Comparison of ENCODE assay signal across 22 mouse cellular contexts in the genomic region with DNA sequence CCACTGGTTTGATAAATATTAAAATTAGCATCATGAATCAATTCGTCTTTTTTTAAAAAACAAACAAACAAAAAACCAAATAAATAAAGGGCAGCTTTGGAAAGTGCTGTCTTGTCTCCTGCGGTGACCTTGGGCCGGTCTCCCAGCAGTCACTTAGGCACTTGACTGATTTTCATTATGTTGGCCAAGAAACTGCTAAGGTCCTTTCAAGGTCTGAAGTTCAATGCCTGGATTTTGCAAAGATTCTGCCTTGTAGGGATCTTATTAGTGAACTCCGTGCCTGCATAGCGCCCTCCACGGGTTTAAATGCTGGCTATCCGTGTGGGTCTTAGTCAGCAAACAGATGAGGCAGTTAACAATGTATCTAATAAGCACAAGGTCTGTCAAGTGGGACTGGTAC. TPM values are rescaled to one million over a fixed set of nuclear protein-coding genes. Genes with fewer than 3 reads are reported as not detected.
DNase-seq lines count a peak whose midpoint lies in the region; ATAC-seq and TF ChIP-seq lines count a peak whose summit lies in the region.
"Had no signal": no experiment of that assay in that cellular context is flagged by ENCODE, and none has a peak within 500 bp of the region (broad histone marks: within the 10 kb centered on the region; RNA-seq: fewer than 3 reads in every experiment).

No protein-coding gene starts in this region.

- no peak overlapping the region for H3K9ac ChIP-seq in kidney, embryonic 16.5 days (replicated peaks; ENCODE audit: low read length)
- H3K9ac ChIP-seq in stomach, embryonic 16.5 days (ENCODE audit: low read length): no peak overlapping the region
- H3K9ac ChIP-seq in stomach, postnatal 0 days (ENCODE audit: low read length): no peak overlapping the region
- H3K9ac ChIP-seq: embryonic facial prominence, embryonic 12.5 days; forebrain, postnatal 0 days; limb, embryonic 12.5 days; liver, embryonic 14.5 days; midbrain, embryonic 15.5 days had no signal

- no peak for TF ChIP-seq EP300 in stomach, postnatal 0 days (optimal IDR thresholded peaks at IDR 0.05)

- H3K27ac ChIP-seq in kidney, embryonic 16.5 days (ENCODE audit: low read length): no peak overlapping the region
- H3K27ac ChIP-seq in stomach, embryonic 16.5 days (ENCODE audit: low read length): 0 out of 2 replicates have a peak overlapping the region, but pooled peaks have one; percentile 5
- H3K27ac ChIP-seq in stomach, postnatal 0 days (replicated peaks): no peak overlapping the region
- H3K27ac ChIP-seq in small intestine, adult 2 months (ENCODE audit: insufficient read depth, low read depth, low read length): 0 out of 2 replicates have a peak overlapping the region, but pooled peaks have one; percentile 6
- H3K27ac ChIP-seq: layer of hippocampus, adult 2 months; limb, embryonic 12.5 days; liver, embryonic 14.5 days had no signal

- no peak for TF ChIP-seq CTCF in stomach, postnatal 0 days (IDR thresholded peaks at IDR 0.05; ENCODE audit: low read depth)
- TF ChIP-seq CTCF in small intestine, adult 2 months (IDR thresholded peaks at IDR 0.05; ENCODE audit: extremely low read depth, insufficient read length, insufficient replicate concordance, low read depth, low read length): no peak

- WGBS in kidney, embryonic 16.5 days: 87% methylated on average over 7 of the region's 7 CpGs
- 82% methylated on average over 7 of the region's 7 CpGs for WGBS in stomach, embryonic 16.5 days
- WGBS in stomach, postnatal 0 days: 82% methylated on average over 7 of the region's 7 CpGs
- 71% methylated on average over 7 of the region's 7 CpGs for WGBS in small intestine, adult 2 months

- H3K4me3 ChIP-seq in kidney, embryonic 16.5 days (ENCODE audit: low read length): no peak overlapping the region
- H3K4me3 ChIP-seq in stomach, embryonic 16.5 days (replicated peaks; ENCODE audit: low read length): no peak overlapping the region
- no peak overlapping the region for H3K4me3 ChIP-seq in stomach, postnatal 0 days (ENCODE audit: low read depth, low read length)
- no peak overlapping the region for H3K4me3 ChIP-seq in small intestine, adult 2 months (ENCODE audit: low read depth, low read length)
- H3K4me3 ChIP-seq: embryonic facial prominence, embryonic 12.5 days; layer of hippocampus, adult 2 months; limb, embryonic 12.5 days; midbrain, embryonic 15.5 days; myocyte had no signal

- TF ChIP-seq POLR2A in small intestine, adult 2 months (IDR thresholded peaks at IDR 0.05; ENCODE audit: low read depth, low read length): no peak

- ATAC-seq in kidney, embryonic 16.5 days (ENCODE audit: low FRiP score, low TSS enrichment): no peak
- no peak for ATAC-seq in stomach, embryonic 16.5 days (ENCODE audit: insufficient read depth, low FRiP score)
- ATAC-seq in stomach, postnatal 0 days (ENCODE audit: low FRiP score, low TSS enrichment): no peak
- ATAC-seq: midbrain, embryonic 15.5 days; Patski had no signal

- no peak overlapping the region for H3K4me2 ChIP-seq in kidney, embryonic 16.5 days (replicated peaks; ENCODE audit: low read depth, low read length)
- H3K4me2 ChIP-seq in stomach, embryonic 16.5 days (ENCODE audit: low read depth, low read length): no peak overlapping the region
- no peak overlapping the region for H3K4me2 ChIP-seq in stomach, postnatal 0 days (replicated peaks; ENCODE audit: low read depth)
- H3K4me2 ChIP-seq: embryonic facial prominence, embryonic 12.5 days; limb, embryonic 12.5 days; midbrain, embryonic 15.5 days had no signal

- H3K9me3 ChIP-seq in kidney, embryonic 16.5 days (ENCODE audit: low read length): no peaks in the 10 kb centered on the region
- no peaks in the 10 kb centered on the region for H3K9me3 ChIP-seq in stomach, embryonic 16.5 days (replicated peaks; ENCODE audit: control insufficient read depth, low read length)
- no peaks in the 10 kb centered on the region for H3K9me3 ChIP-seq in stomach, postnatal 0 days (ENCODE audit: control insufficient read depth, low read length)
- H3K9me3 ChIP-seq: embryonic facial prominence, embryonic 12.5 days; limb, embryonic 12.5 days; midbrain, embryonic 15.5 days had no signal

- peak; percentile 19 to 38 for DNase-seq in adrenal gland, postnatal 36 days
- no peak for DNase-seq in adrenal gland, postnatal 25 days
- peak; percentile 49 for DNase-seq in kidney, adult 18-20 months
- no peak for DNase-seq in stomach, postnatal 0 days (ENCODE audit: low spot score)
- DNase-seq in urinary bladder, adult 18-20 months (ENCODE audit: low spot score in 2 of 2): no peak
- DNase-seq: cerebellum, adult 18-20 months; cerebellum, postnatal 25 days; forebrain, postnatal 0 days; gastrocnemius, postnatal 36 days; layer of hippocampus, postnatal 36 days; lung, postnatal 4 days; right cerebral cortex, adult 18-20 months had no signal

- no peaks in the 10 kb centered on the region for H3K27me3 ChIP-seq in kidney, embryonic 16.5 days (ENCODE audit: insufficient read depth, low read length)
- no peaks in the 10 kb centered on the region for H3K27me3 ChIP-seq in stomach, embryonic 16.5 days (ENCODE audit: control insufficient read depth, insufficient read depth, low read length)
- no peaks in the 10 kb centered on the region for H3K27me3 ChIP-seq in stomach, postnatal 0 days (ENCODE audit: control insufficient read depth, insufficient read depth, low read length)
- H3K27me3 ChIP-seq in small intestine, adult 2 months (ENCODE audit: control insufficient read depth, insufficient read depth, low read length): no peaks in the 10 kb centered on the region
- H3K27me3 ChIP-seq: embryonic facial prominence, embryonic 12.5 days; limb, embryonic 12.5 days; midbrain, embryonic 15.5 days; Patski had no signal

- peaks cover 9% of the 10 kb centered on the region; the same call in 1 of the 2 replicates for H3K4me1 ChIP-seq in kidney, embryonic 16.5 days (ENCODE audit: insufficient read depth, low read length)
- peaks cover 13% of the 10 kb centered on the region for H3K4me1 ChIP-seq in stomach, embryonic 16.5 days (ENCODE audit: control insufficient read depth, insufficient read depth, low read length)
- no peaks in the 10 kb centered on the region for H3K4me1 ChIP-seq in stomach, postnatal 0 days (replicated peaks; ENCODE audit: control insufficient read depth, insufficient read depth)
- peaks cover 19% of the 10 kb centered on the region for H3K4me1 ChIP-seq in small intestine, adult 2 months (ENCODE audit: control insufficient read depth, insufficient read depth, insufficient read length, low read length)
- H3K4me1 ChIP-seq: embryonic facial prominence, embryonic 12.5 days; midbrain, embryonic 15.5 days had no signal

- H3K36me3 ChIP-seq in kidney, embryonic 16.5 days (ENCODE audit: insufficient read depth, low read length): peaks cover 34% of the 10 kb centered on the region
- H3K36me3 ChIP-seq in stomach, embryonic 16.5 days (ENCODE audit: control insufficient read depth, insufficient read depth, low read length): peaks cover 13% of the 10 kb centered on the region
- H3K36me3 ChIP-seq in stomach, postnatal 0 days (ENCODE audit: control insufficient read depth, insufficient read depth, low read length): peaks cover 17% of the 10 kb centered on the region; the same call in 1 of the 2 replicates
- peaks cover 31% of the 10 kb centered on the region for H3K36me3 ChIP-seq in small intestine, adult 2 months (ENCODE audit: control insufficient read depth, insufficient read depth, low read length)

RNA-seq across cellular contexts. Expression of a gene that starts 50.7 kb away (rescaled TPM):
- 10 to 100 TPM; 29.2 to 37.1 TPM for total RNA-seq in adrenal gland, postnatal 36 days (2021)
- total RNA-seq in adrenal gland, postnatal 25 days (2021): 31.0 and 32.6 TPM in 2 replicates
- polyA plus RNA-seq in kidney, embryonic 16.5 days (2015; fragmentation: Nextera tagmentation; extraction: Ambion mirVana): 44.1 and 49.3 TPM in 2 replicates
- 34.5 and 36.1 TPM in 2 replicates for polyA plus RNA-seq in stomach, embryonic 16.5 days (2015; fragmentation: Nextera tagmentation; extraction: Ambion mirVana)
- 20.3 and 20.8 TPM in 2 replicates for polyA plus RNA-seq in stomach, postnatal 0 days (2015; fragmentation: Nextera tagmentation; extraction: Ambion mirVana)
- 7.6 and 13.2 TPM in 2 replicates for polyA plus RNA-seq in small intestine, adult 2 months (2012; rRNA removed)

RNA-seq across cellular contexts. Expression of a gene that starts 50.7 kb away (rescaled TPM):
- 10 to 100 TPM; 19.8 to 23.1 TPM for total RNA-seq in adrenal gland, postnatal 36 days (2021)
- 20.2 and 26.3 TPM in 2 replicates for total RNA-seq in adrenal gland, postnatal 25 days (2021)
- polyA plus RNA-seq in kidney, embryonic 16.5 days (2015; fragmentation: Nextera tagmentation; extraction: Ambion mirVana): 30.1 and 33.6 TPM in 2 replicates
- polyA plus RNA-seq in stomach, embryonic 16.5 days (2015; fragmentation: Nextera tagmentation; extraction: Ambion mirVana): 21.0 and 21.5 TPM in 2 replicates
- 7.0 and 7.7 TPM in 2 replicates for polyA plus RNA-seq in stomach, postnatal 0 days (2015; fragmentation: Nextera tagmentation; extraction: Ambion mirVana)
- polyA plus RNA-seq in small intestine, adult 2 months (2012; rRNA removed): 3.0 and 6.1 TPM in 2 replicates

Comparison
In these comparisons a context has a peak if more than half of its experiments do, and no peak if none do; other contexts are left out.
1. DNase-seq: peak in adrenal gland, postnatal 36 days (2 of 2) and kidney, adult 18-20 months (single experiment); none in adrenal gland, postnatal 25 days (single experiment), stomach, postnatal 0 days (single experiment) and urinary bladder, adult 18-20 months (0 of 2).
2. H3K27ac ChIP-seq: peak in stomach, embryonic 16.5 days (single experiment) and small intestine, adult 2 months (single experiment); none in kidney, embryonic 16.5 days (single experiment) and stomach, postnatal 0 days (single experiment).